Mouse (Mus musculus) limb, embryonic 13.5 days (tissue): ENCODE measurements around the gene Kcnk6. TPM values are rescaled to one million over a fixed set of nuclear protein-coding genes. Genes with fewer than 3 reads are reported as not detected.
"Not testable (repeated sequence)": the region's sequence is repeated elsewhere in the genome, so short reads cannot be mapped to it uniquely, and the experiment has no call there.

Experiments
- ATAC-seq: fragments of 200-750 bp; cut with Nextera tagmentation; 2 replicates; pipeline ENCODE4 v1.8.0; 2017; ENCODE audit warnings: low read depth, moderate number of reproducible peaks, moderate TSS enrichment; ENCODE audit not compliant: low FRiP score
- H3K27ac ChIP-seq: fragments of 300-500 bp; sonication (generic); 2 replicates; pipeline ENCODE4 v1.5.1; 2015; ENCODE audit warnings: inconsistent platforms, mild to moderate bottlenecking, moderate library complexity
- H3K27me3 ChIP-seq: fragments of 300-500 bp; sonication (generic); 2 replicates; pipeline ENCODE4 v1.6.1; 2015; ENCODE audit warnings: mild to moderate bottlenecking, inconsistent platforms
- H3K36me3 ChIP-seq: fragments of 300-500 bp; sonication (generic); 2 replicates; pipeline ENCODE4 v1.6.1; 2015; ENCODE audit warnings: inconsistent platforms, mild to moderate bottlenecking, moderate library complexity
- H3K4me1 ChIP-seq: fragments of 300-500 bp; sonication (generic); 2 replicates; pipeline ENCODE4 v1.6.1; 2015; ENCODE audit warnings: inconsistent platforms
- H3K4me2 ChIP-seq: fragments of 300-500 bp; sonication (generic); replicated peaks from 2 replicates; pipeline ENCODE4 v1.6.1; 2015; ENCODE audit warnings: inconsistent platforms, mild to moderate bottlenecking, moderate library complexity
- H3K4me3 ChIP-seq: fragments of 300-500 bp; sonication (generic); 2 replicates; pipeline ENCODE4 v1.5.1; 2015; ENCODE audit warnings: moderate library complexity, mild to moderate bottlenecking, inconsistent platforms
- H3K9ac ChIP-seq: fragments of 300-500 bp; sonication (generic); 2 replicates; pipeline ENCODE4 v1.6.1; 2015; ENCODE audit warnings: mild to moderate bottlenecking, inconsistent platforms
- H3K9me3 ChIP-seq: fragments of 300-500 bp; sonication (generic); 2 replicates; pipeline ENCODE4 v1.6.1; 2016; ENCODE audit warnings: inconsistent platforms
- WGBS: fragments of 180-500 bp; shearing (Covaris S2); methylation state at CpG from one replicate; pipeline ENCODE4 v1.1.7; 2015; 5-methylcytosine and 5-hydroxymethylcytosine counted together
- polyA plus RNA-seq: library from polyadenylated mRNA; unstranded; fragments of >200 nt; fragmentation: Nextera tagmentation; extraction: Ambion mirVana; gene quantifications from 2 replicates; pipeline ENCODE4 v1.2.1, GENCODE M21; 2015

The Kcnk6 gene
- polyA plus RNA-seq, 1 experiment from 2014 or later = 2.3 TPM

DNA sequence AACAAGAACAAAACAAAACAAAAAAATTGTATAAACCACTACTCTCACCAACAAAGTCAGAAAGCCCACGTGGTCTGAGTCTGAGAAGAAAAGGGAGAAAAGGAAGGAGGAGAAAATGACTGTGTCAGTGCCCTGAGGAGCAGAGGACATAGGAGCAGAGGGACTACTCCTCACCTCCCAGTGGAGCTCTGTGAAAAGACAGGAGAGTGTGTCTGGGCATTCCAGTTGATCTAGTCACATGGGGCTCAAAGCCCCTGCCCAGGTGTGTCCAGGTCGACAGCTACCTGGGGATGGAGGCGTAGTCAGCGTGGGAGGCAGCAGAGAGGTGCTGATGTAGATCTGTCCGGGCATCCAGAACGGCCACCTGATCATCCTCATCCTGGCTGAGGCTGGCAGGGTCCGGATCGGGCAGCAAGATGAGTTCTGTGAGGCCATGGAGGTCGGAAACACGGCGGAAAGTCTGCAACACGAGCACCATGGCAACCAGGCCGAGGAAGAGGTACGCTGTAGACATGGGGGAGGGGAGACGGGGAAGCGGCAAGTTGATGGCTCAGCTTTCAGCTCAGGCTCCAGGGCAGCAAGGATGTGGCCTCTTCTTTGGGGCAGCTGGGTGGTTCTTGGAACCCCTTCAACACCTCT lies 7.4 kb downstream of the Kcnk6 start:
- Histone ChIP-seq H3K9me3 (peaks cover 9% of the 10 kb centered on the region), H3K4me3 (no peak overlapping the region), H3K4me2 (peak overlapping the region; percentile 41), H3K27ac (no peak overlapping the region), H3K27me3 (peaks cover 7% of the 10 kb centered on the region), H3K36me3 (peaks cover 4% of the 10 kb centered on the region; the same call in 1 of the 2 replicates), H3K9ac (peak overlapping the region; percentile 48; the same call in 1 of the 2 replicates), H3K4me1 (peaks cover 10% of the 10 kb centered on the region)
- ATAC-seq = no peak
- WGBS = 9% methylated on average over 16 of the region's 16 CpGs

DNA sequence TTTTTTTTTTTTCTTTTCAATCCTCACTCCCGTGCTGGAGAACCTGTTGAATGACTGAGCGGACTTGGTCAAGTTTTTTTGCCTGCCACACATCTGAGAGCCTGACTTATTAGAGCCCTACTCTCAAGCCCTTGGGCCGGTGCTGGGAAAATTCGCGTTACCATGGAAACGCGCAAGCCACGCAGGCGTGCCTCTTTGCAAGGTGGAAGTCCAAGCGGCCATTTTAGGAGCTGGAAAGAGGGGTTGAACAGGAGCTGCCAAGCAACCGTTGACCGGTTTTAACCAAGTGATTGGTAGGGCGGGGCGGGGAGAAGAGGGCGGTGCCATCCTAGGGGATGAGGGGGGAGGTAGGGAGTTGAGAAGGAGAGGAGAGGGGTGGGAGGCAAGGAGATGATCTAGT lies 17.5 kb downstream of the Kcnk6 start:
- H3K9ac ChIP-seq = no peak overlapping the region
- ATAC-seq = no peak
- H3K4me2 ChIP-seq = no peak overlapping the region
- H3K4me1 ChIP-seq = 0 out of 2 replicates have a peak, but pooled peaks cover 4% of the 10 kb centered on the region
- no peak overlapping the region for H3K27ac ChIP-seq
- peaks cover 16% of the 10 kb centered on the region for H3K27me3 ChIP-seq
- H3K36me3 ChIP-seq = no peaks in the 10 kb centered on the region
- 44% methylated on average over 15 of the region's 15 CpGs for WGBS
- H3K9me3 ChIP-seq = peaks cover 6% of the 10 kb centered on the region
- H3K4me3 ChIP-seq = no peak overlapping the region

DNA sequence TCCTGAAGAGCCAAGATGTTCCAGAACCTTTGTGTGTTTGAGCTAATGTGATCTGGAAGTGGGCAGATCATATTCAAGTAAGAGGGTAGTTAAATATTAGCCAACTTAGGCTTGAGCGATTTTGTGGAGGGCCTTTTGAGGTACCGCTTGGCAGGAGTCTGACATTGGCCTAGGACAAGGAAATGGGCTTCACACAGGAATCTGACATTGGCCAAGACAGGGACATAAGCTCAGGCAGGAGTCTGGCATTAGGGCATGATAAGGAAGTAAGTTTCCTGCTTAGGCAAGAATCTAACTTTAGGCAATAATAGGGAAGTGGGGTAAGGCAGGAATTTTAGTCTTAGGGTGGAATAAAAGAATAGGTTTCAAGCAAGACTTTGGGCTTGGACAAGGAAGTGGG lies 18.1 kb downstream of the Kcnk6 start:
- Histone ChIP-seq H3K27ac (no peak overlapping the region), H3K9ac (no peak overlapping the region), H3K4me1 (0 out of 2 replicates have a peak, but pooled peaks cover 4% of the 10 kb centered on the region), H3K36me3 (no peaks in the 10 kb centered on the region), H3K4me3 (peak overlapping the region; percentile 20; the same call in 1 of the 2 replicates), H3K9me3 (no peaks in the 10 kb centered on the region), H3K27me3 (peaks cover 16% of the 10 kb centered on the region), H3K4me2 (peak overlapping the region; percentile 59)
- ATAC-seq = no peak
- 73% methylated on average over 2 of the region's 2 CpGs for WGBS

DNA sequence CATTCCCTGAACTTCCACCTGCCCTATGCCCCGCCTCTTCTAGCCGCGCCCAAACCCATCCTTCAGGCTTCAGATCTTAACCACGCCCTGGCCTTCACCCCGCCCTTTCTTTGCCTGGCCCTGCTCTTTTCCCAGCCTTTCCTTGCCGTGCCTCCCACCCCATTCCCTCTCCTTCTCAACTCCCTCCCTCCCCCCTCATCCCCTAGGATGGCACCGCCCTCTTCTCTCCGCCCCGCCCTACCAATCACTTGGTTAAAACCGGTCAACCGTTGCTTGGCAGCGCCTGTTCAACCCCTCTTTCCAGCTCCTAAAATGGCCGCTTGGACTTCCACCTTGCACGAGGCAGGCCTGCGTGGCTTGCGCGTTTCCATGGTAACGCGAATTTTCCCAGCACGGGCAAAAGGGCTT lies 18.6 kb downstream of the Kcnk6 start, which contains the start of gene Catsperg1:
Catsperg1 (minus strand) TSS at position 361 of the 408 bp plus-strand sequence.
- 2% methylated on average over 20 of the region's 20 CpGs for WGBS
- no peak within 1 kb of the TSS for H3K9ac ChIP-seq

GRCm38 (mm10) chr7:29212775-29213560 lies 19.3 kb downstream of the Kcnk6 start:
- not testable (repeated sequence) for H3K36me3 ChIP-seq, H3K9me3 ChIP-seq, H3K4me1 ChIP-seq, H3K9ac ChIP-seq, ATAC-seq, H3K27ac ChIP-seq
- Histone ChIP-seq H3K4me3 (peak overlapping the region; percentile 20), H3K4me2 (peak overlapping the region; percentile 59), H3K27me3 (peaks cover 16% of the 10 kb centered on the region)
- 18% methylated on average over 40 of the region's 40 CpGs for WGBS

More for the DNA sequence above, 18.6 kb downstream of the Kcnk6 start, which contains the start of gene Catsperg1:
- peaks cover 16% of the 10 kb centered on the region for H3K27me3 ChIP-seq
- no peaks in the 10 kb centered on the region for H3K9me3 ChIP-seq
- H3K4me1 ChIP-seq = 0 out of 2 replicates have a peak, but pooled peaks cover 4% of the 10 kb centered on the region
- ATAC-seq = peak; percentile 45; the same call in 1 of the 2 replicates
- H3K27ac ChIP-seq = no peak within 1 kb of the TSS
- peak within 1 kb of the TSS; percentile 59 for H3K4me2 ChIP-seq
- peak within 1 kb of the TSS; percentile 20 for H3K4me3 ChIP-seq
- no peaks in the 10 kb centered on the region for H3K36me3 ChIP-seq

DNA sequence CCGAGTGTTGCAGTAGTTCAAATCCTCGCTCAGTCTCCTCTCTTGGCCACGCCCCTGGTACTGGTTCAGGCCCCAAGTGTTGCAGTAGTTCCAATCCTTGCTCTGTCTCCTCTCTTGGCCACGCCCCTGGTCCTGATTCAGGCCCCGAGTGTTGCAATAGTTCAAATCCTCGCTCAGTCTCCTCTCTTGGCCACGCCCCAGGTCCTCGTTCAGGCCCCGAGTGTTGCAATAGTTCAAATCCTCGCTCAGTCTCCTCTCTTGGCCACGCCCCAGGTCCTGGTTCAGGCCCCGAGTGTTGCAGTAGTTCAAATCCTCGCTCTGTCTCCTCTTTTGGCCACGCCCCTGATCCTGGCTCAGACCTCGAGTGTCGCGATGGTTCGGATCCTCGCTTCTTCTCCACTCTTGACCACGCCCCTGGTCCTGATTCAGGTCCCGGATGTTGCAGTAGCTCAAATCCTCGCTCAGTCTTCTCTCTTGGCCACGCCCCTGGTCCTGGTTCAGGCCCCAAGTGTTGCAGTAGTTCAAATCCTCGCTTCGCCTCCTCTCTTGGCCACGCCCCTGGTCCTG lies 20.0 kb downstream of the Kcnk6 start:
- Histone ChIP-seq H3K27ac (no peak overlapping the region), H3K9ac (no peak overlapping the region), H3K4me3 (peak overlapping the region; percentile 41), H3K36me3 (no peaks in the 10 kb centered on the region), H3K4me2 (peak overlapping the region; percentile 59), H3K4me1 (0 out of 2 replicates have a peak, but pooled peaks cover 4% of the 10 kb centered on the region), H3K27me3 (peaks cover 16% of the 10 kb centered on the region), H3K9me3 (no peaks in the 10 kb centered on the region)
- no peak for ATAC-seq
- WGBS = 17% methylated on average over 26 of the region's 26 CpGs

DNA sequence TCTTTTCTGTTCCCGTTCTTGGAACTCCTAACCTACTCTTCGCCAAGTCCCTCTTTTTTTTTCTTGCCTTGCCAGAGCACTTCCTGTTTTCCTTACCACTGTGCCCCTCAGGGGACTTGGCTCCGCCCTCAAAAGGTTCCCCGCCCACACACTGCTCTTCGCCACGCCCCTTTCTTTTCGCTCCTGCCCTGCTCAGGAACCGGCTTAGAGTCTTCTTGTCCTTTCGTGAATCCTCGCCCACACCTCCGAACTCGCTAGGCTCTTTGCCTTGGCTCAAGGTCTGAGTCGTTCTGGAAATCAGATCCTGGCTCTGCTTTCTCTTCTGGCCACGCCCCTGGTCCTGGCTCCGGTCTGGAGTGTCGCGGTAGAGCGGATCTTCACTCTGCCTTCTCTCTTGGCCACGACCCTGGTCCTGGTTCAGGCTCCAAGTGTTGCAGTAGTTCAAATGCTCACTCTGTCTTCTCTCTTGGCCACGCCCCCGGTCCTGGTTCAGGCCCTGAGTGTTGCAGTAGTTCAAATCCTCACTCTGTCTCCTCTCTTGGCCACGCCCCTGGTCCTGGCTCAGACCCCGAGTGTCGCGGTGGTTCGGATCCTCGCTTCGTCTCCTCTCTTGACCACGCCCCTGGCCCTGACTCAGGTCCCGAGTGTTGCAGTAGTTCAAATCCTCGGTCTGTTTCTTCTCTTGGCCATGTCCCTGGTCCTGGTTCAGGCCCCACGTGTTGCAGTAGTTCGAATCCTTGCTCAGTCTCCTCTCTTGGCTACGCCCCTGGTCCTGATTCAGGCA lies 20.7 kb downstream of the Kcnk6 start:
- Histone ChIP-seq H3K27me3 (peaks cover 16% of the 10 kb centered on the region), H3K36me3 (no peaks in the 10 kb centered on the region), H3K9ac (peak overlapping the region; percentile 48; the same call in 1 of the 2 replicates), H3K4me1 (0 out of 2 replicates have a peak, but pooled peaks cover 4% of the 10 kb centered on the region), H3K27ac (no peak overlapping the region), H3K9me3 (no peaks in the 10 kb centered on the region), H3K4me3 (peak overlapping the region; percentile 41), H3K4me2 (peak overlapping the region; percentile 59)
- 6% methylated on average over 34 of the region's 34 CpGs for WGBS
- peak; percentile 74 for ATAC-seq

GRCm38 (mm10) chr7:29211013-29211412 lies 21.3 kb downstream of the Kcnk6 start:
- H3K9me3 ChIP-seq, H3K9ac ChIP-seq, H3K4me1 ChIP-seq, H3K36me3 ChIP-seq, H3K27ac ChIP-seq: not testable (repeated sequence)
- peaks cover 16% of the 10 kb centered on the region for H3K27me3 ChIP-seq
- peak overlapping the region; percentile 41 for H3K4me3 ChIP-seq
- peak; percentile 34; the same call in 1 of the 2 replicates for ATAC-seq
- peak overlapping the region; percentile 59 for H3K4me2 ChIP-seq
- 29% methylated on average over 14 of the region's 15 CpGs for WGBS

GRCm38 (mm10) chr7:29202577-29202976 lies 29.7 kb downstream of the Kcnk6 start:
- WGBS = 78% methylated on average over 6 of the region's 6 CpGs
- no peak for ATAC-seq
- Histone ChIP-seq H3K4me3 (no peak overlapping the region), H3K36me3 (no peaks in the 10 kb centered on the region), H3K4me2 (no peak overlapping the region), H3K27ac (no peak overlapping the region), H3K27me3 (no peaks in the 10 kb centered on the region), H3K9me3 (no peaks in the 10 kb centered on the region), H3K9ac (no peak overlapping the region), H3K4me1 (no peaks in the 10 kb centered on the region)

GRCm38 (mm10) chr7:29194230-29194629 lies 38.1 kb downstream of the Kcnk6 start:
- not testable (repeated sequence) for H3K9me3 ChIP-seq, H3K27me3 ChIP-seq, ATAC-seq, H3K4me2 ChIP-seq, H3K9ac ChIP-seq, H3K27ac ChIP-seq, H3K4me1 ChIP-seq, H3K36me3 ChIP-seq, H3K4me3 ChIP-seq
- WGBS = 88% methylated on average over 1 of the region's 1 CpGs

DNA sequence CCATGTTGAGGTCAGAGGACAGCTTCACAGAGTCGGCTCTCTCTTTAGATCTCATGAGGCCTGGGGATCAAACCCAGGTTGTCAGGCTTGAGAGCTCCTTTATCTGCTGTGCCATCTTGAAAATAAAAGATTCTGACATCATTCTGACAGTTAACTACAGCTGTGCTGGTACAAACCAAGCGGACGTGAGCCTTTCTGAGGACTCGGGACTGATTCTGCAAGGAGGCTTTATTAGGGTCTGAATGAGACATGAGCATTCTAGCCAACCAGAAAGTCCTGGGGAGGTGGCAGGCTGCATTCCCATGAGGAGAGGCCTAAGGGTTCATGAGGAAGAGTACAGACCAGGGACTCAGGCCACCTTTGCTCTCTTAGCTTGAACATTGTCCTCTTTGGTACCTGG lies 51.0 kb downstream of the Kcnk6 start:
- not testable (repeated sequence) for H3K9ac ChIP-seq, H3K27me3 ChIP-seq, H3K9me3 ChIP-seq, H3K27ac ChIP-seq, ATAC-seq, H3K4me3 ChIP-seq, H3K4me2 ChIP-seq
- WGBS = 96% methylated on average over 4 of the region's 4 CpGs
- Histone ChIP-seq H3K4me1 (peaks cover 16% of the 10 kb centered on the region), H3K36me3 (peaks cover 17% of the 10 kb centered on the region)
